Mouse (Mus musculus): Measurements from ENCODE around the gene Scap. TPM values are rescaled to one million over a fixed set of nuclear protein-coding genes. Genes with fewer than 3 reads are reported as not detected.
A peak's percentile ranks its signal among the peaks of the same experiment; 100 is the strongest.
"Not testable (repeated sequence)": the region's sequence is repeated elsewhere in the genome, so short reads cannot be mapped to it uniquely, and the experiment has no call there.

The Scap gene
- polyA plus RNA-seq, 1 experiment from 2014 or later: 47.3 TPM

- Histone ChIP-seq H3K9ac (no peak overlapping the region), H3K4me2 (replicated peaks) (no peak overlapping the region), H3K4me3 (no peak overlapping the region), H3K27me3 (no peaks in the 10 kb centered on the region), H3K4me1 (peaks cover 11% of the 10 kb centered on the region), H3K27ac (no peak overlapping the region), H3K36me3 (peaks cover 16% of the 10 kb centered on the region; the same call in 1 of the 2 replicates), H3K9me3 (replicated peaks) (no peaks in the 10 kb centered on the region)
- no peak for ATAC-seq (ENCODE audit: low FRiP score)
- whole genome bisulfite sequencing: 97% methylated on average over 2 of the region's 2 CpGs
Measured at GRCm38 (mm10) chr9:110402731-110403130, 69.6 kb downstream of the Scap start.

- peaks cover 11% of the 10 kb centered on the region for H3K4me1 ChIP-seq
- ATAC-seq (ENCODE audit: low FRiP score); H3K9me3 ChIP-seq (replicated peaks); H3K4me2 ChIP-seq (replicated peaks); H3K27me3 ChIP-seq; H3K4me3 ChIP-seq; H3K27ac ChIP-seq; H3K9ac ChIP-seq: not testable (repeated sequence)
- 91% methylated on average over 4 of the region's 4 CpGs for WGBS
- peaks cover 13% of the 10 kb centered on the region; the same call in 1 of the 2 replicates for H3K36me3 ChIP-seq
Measured at GRCm38 (mm10) chr9:110403240-110403639, 70.2 kb downstream of the Scap start.

GRCm38 (mm10) chr9:110407311-110408098 lies 74.4 kb downstream of the Scap start:
- Histone ChIP-seq H3K9ac (peak overlapping the region; percentile 73), H3K27ac (peak overlapping the region; percentile 87), H3K4me2 (replicated peaks) (peak overlapping the region; percentile 90), H3K36me3 (peaks cover 5% of the 10 kb centered on the region; the same call in 1 of the 2 replicates), H3K9me3 (replicated peaks) (no peaks in the 10 kb centered on the region), H3K4me3 (peak overlapping the region; percentile 58), H3K4me1 (peaks cover 11% of the 10 kb centered on the region), H3K27me3 (no peaks in the 10 kb centered on the region)
- peak; percentile 74 for ATAC-seq (ENCODE audit: low FRiP score)
- 2% methylated on average over 41 of the region's 41 CpGs for WGBS

DNA sequence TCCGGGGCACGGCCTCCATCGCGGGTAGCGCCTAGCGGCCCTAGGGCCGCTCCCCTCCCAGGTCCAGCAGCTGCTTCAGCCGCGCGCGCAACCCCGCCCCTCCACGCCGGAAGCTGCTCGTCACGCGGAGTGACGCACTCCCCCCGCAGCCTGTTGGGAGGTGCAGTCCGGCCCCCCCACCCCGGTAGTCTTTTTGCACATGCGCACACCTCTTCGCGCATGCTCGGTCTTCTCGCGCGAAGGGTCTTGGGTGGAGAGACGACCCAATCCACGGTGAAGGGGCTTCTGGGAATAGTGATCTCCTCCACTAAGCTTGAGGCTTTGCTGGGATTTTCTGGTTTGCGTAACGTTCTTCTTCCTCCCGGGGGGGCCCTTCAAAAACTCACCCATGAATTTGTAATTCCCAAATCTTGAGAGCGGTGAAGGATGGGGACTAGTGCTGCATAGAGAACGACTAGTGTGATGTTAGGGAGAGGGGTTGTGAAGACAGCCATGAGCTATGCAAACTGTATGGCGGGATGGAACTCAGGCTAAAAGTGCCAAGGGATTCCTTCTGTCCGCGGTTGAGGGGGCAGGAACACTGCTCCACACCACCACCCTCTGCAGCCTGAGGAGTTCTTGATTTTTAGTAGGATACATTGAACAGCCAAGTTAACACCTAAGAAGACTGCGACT lies 75.1 kb downstream of the Scap start, which contains the start of gene Ptpn23:
Gene Ptpn23, minus strand, starts transcription at position 115 of the 675 bp plus-strand sequence.
- peaks cover 11% of the 10 kb centered on the region for H3K4me1 ChIP-seq
- peak within 1 kb of the TSS; percentile 87 for H3K27ac ChIP-seq
- peak within 1 kb of the TSS; percentile 73 for H3K9ac ChIP-seq
- under 1% methylated on average over 39 of the region's 39 CpGs for WGBS
- no peaks in the 10 kb centered on the region for H3K27me3 ChIP-seq
- ATAC-seq (ENCODE audit: low FRiP score): peak; percentile 96
- no peaks in the 10 kb centered on the region for H3K9me3 ChIP-seq (replicated peaks)
- H3K36me3 ChIP-seq: peaks cover 5% of the 10 kb centered on the region; the same call in 1 of the 2 replicates
- H3K4me3 ChIP-seq: peak within 1 kb of the TSS; percentile 58
- H3K4me2 ChIP-seq (replicated peaks): peak within 1 kb of the TSS; percentile 90

GRCm38 (mm10) chr9:110410908-110411887 lies 78.1 kb downstream of the Scap start:
- Histone ChIP-seq H3K4me1 (peaks cover 9% of the 10 kb centered on the region), H3K27ac (no peak overlapping the region), H3K27me3 (no peaks in the 10 kb centered on the region), H3K4me3 (no peak overlapping the region), H3K9me3 (replicated peaks) (no peaks in the 10 kb centered on the region), H3K4me2 (replicated peaks) (no peak overlapping the region), H3K9ac (no peak overlapping the region), H3K36me3 (no peaks in the 10 kb centered on the region)
- 42% methylated on average over 6 of the region's 6 CpGs for WGBS
- no peak for ATAC-seq (ENCODE audit: low FRiP score)

DNA sequence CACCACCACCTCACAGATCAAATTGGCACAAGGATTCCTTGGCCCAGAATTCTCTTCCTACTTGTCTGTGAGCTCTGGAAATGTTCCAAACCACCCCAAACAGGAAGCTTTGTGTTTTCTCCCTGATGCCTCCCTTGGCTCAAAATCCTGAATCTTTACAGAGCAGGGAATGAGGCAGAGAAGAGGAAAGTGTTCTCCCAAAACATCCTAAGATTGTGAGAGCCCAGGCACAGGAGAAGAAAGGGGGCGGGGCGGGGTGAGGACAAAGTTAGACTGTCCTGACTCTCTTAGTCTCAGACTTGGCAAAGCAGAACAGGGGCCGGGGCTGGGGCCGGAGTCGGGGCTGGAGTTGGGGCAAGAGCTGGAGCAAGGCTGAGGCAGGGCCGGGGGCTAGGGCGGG lies 79.8 kb downstream of the Scap start:
- H3K27ac ChIP-seq: no peak overlapping the region
- H3K27me3 ChIP-seq: no peaks in the 10 kb centered on the region
- H3K4me1 ChIP-seq: no peaks in the 10 kb centered on the region
- no peak overlapping the region for H3K4me3 ChIP-seq
- H3K9ac ChIP-seq: no peak overlapping the region
- no peaks in the 10 kb centered on the region for H3K9me3 ChIP-seq (replicated peaks)
- H3K36me3 ChIP-seq: no peaks in the 10 kb centered on the region
- 81% methylated on average over 7 of the region's 7 CpGs for WGBS
- no peak overlapping the region for H3K4me2 ChIP-seq (replicated peaks)
- no peak for ATAC-seq (ENCODE audit: low FRiP score)

GRCm38 (mm10) chr9:110413785-110414184 lies 80.7 kb downstream of the Scap start:
- Histone ChIP-seq H3K4me1 (no peaks in the 10 kb centered on the region), H3K36me3 (no peaks in the 10 kb centered on the region), H3K4me2 (replicated peaks) (no peak overlapping the region), H3K9me3 (replicated peaks) (no peaks in the 10 kb centered on the region), H3K27ac (no peak overlapping the region), H3K27me3 (no peaks in the 10 kb centered on the region), H3K4me3 (no peak overlapping the region), H3K9ac (no peak overlapping the region)
- WGBS: 59% methylated on average over 9 of the region's 9 CpGs
- ATAC-seq (ENCODE audit: low FRiP score): no peak

DNA sequence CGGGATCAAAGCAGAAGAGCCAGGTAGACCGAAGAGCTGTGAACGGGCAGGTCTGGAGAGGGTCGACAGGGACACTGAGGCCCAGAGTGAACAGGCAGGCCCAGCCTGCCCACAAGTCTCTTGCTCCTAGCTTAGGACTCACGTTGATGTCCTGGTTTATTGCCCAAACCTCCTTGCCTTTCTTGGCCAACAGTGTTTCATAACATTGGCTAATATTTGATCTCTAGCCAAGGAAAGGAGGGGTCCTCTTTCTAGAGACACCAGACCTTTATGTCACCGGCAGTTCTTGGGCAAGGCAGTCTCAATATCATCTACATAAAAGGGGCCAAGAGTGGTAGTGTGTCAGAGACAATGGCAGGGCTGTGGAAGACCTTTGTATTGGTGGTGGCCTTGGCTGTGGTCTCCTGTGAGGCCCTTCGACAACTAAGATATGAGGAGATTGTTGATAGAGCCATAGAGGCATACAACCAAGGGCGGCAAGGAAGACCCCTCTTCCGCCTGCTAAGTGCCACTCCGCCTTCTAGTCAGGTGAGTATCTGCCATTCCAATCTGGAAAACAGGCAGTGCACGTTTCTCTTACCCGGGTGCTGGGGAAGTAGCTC lies 86.5 kb downstream of the Scap start, which contains the start of gene Ngp:
Gene Ngp, plus strand, starts transcription at position 237 of the 602 bp plus-strand sequence.
- 90% methylated on average over 12 of the region's 12 CpGs for WGBS
- Histone ChIP-seq H3K36me3 (no peaks in the 10 kb centered on the region), H3K9ac (no peak within 1 kb of the TSS), H3K4me1 (no peaks in the 10 kb centered on the region), H3K9me3 (replicated peaks) (no peaks in the 10 kb centered on the region), H3K4me3 (no peak within 1 kb of the TSS), H3K4me2 (replicated peaks) (no peak within 1 kb of the TSS), H3K27me3 (no peaks in the 10 kb centered on the region), H3K27ac (no peak within 1 kb of the TSS)
- no peak for ATAC-seq (ENCODE audit: low FRiP score)

DNA sequence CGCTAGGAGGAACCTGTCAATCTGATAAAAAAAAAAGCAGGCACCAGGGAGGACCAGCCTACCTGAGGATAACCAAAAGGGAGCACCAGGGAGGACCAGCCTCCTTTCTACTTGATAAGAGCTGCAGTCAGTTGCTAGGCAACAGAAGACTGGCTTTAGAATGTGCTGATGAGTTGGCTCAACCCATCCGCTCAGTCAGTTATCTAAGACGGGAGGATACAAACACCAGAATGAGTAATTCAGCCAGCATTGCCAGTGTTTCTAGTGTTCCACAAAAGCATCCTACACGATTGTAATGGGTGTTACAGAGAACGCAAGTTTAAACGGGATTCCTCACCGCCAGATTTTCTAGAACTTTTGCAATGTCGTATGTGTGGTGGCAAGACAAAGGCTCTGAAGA lies 98.2 kb downstream of the Scap start:
- Histone ChIP-seq H3K4me3 (no peak overlapping the region), H3K36me3 (peaks cover 64% of the 10 kb centered on the region), H3K27ac (no peak overlapping the region), H3K27me3 (no peaks in the 10 kb centered on the region), H3K4me1 (no peaks in the 10 kb centered on the region), H3K9me3 (replicated peaks) (no peaks in the 10 kb centered on the region), H3K4me2 (replicated peaks) (no peak overlapping the region), H3K9ac (no peak overlapping the region)
- 78% methylated on average over 8 of the region's 8 CpGs for WGBS
- ATAC-seq (ENCODE audit: low FRiP score): no peak

GRCm38 (mm10) chr9:110433045-110433444 lies 100.0 kb downstream of the Scap start:
- H3K4me2 ChIP-seq (replicated peaks): no peak overlapping the region
- 94% methylated on average over 2 of the region's 2 CpGs for WGBS
- no peaks in the 10 kb centered on the region for H3K9me3 ChIP-seq (replicated peaks)
- H3K36me3 ChIP-seq: peaks cover 52% of the 10 kb centered on the region
- no peak overlapping the region for H3K4me3 ChIP-seq
- no peak overlapping the region for H3K9ac ChIP-seq
- no peak overlapping the region for H3K27ac ChIP-seq
- no peaks in the 10 kb centered on the region for H3K27me3 ChIP-seq
- no peaks in the 10 kb centered on the region for H3K4me1 ChIP-seq
- no peak for ATAC-seq (ENCODE audit: low FRiP score)

All from hindbrain, embryonic 12.5 days (tissue).